Mouse (Mus musculus): ENCODE measurements at regions not wholly inside any gene's neighbourhood (a gene's known extent, or its start where the extent isn't known, plus 50 kb on each side); places are given as distances from the start of the nearest gene placed in this dataset.

- no peak for DNase-seq (ENCODE audit: low spot score in 2 of 2)
Measured at GRCm38 (mm10) chr4:55953701-55954100, 421.4 kb upstream of the Klf4 start.

DNA sequence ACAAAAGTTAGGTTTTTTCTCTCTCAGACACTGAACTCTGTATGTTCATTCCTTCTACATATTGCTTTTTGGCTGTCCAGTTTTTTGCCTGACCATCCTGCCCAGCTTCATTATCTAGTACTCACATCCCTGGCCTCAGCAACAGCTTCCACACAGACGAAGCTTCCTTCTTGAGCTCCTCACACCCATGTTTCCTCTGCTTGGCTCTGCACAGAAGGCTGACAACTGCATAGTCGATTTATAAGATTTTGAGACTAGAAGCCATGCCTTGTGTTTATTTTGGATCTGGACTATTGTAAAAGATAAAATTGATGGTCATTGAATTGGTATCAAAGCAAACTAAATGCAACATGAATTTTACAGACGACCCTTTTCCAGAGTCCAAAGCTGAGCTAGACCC is 420.0 kb upstream of the Klf4 start:
- no peak for DNase-seq (ENCODE audit: low spot score in 2 of 2)

GRCm38 (mm10) chr4:55941423-55941822 is 409.2 kb upstream of the Klf4 start:
- DNase-seq (ENCODE audit: low spot score in 2 of 2), result no peak

DNA sequence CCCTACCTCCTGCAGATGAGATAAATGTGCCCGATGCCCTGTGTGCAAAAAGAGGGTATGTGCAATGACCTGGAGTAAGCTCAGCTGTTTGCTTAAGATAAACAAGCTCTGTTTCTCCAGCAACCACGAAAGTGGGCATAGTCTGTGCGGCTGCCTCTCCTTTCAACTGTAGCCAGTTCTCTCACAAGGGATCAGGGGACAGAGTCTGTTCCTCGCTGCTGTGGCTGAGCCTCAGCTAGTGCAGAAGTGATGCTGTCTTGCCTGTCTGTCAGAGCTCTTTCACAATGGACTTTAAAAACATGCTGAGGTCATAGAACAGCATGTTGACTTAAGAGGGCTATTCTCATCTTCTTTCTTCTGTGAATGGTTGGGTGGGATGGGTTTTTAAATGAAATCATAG is 406.1 kb upstream of the Klf4 start:
- DNase-seq (ENCODE audit: low spot score in 2 of 2), result no peak

- no peak for DNase-seq (ENCODE audit: low spot score in 2 of 2)
Measured at GRCm38 (mm10) chr4:55937833-55938232, 405.6 kb upstream of the Klf4 start.

DNA sequence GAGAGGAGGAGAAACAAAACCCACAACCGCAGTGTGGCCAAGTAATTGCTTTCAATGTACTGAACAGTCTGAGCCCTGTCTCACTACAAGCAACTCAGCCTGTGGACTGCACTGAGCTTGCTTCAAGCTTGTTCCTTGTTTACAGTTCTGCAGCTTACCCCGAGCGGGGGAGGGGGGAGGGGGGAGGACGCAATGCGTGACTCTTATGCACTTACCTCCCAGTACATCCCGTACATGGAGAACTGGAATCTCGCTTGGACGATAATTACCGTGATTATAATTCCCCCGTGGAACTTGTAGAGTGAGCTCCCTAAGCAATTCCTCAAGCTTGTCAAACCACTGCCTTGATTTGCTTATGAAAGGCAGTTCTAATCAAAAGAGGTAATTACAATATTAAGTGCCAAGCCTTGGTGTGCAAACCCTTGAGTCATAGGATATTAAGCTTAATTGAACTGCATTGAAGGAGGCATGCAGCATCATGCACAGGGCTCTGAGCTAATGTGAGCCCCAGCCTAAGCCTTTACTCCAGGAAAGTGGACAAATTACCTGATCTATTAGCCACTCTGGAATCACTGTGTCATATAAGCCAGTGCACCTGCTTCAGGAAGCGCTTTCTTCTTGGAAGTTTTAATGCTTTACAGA is 397.0 kb upstream of the Klf4 start:
- no peak for DNase-seq (ENCODE audit: low spot score in 2 of 2)

DNA sequence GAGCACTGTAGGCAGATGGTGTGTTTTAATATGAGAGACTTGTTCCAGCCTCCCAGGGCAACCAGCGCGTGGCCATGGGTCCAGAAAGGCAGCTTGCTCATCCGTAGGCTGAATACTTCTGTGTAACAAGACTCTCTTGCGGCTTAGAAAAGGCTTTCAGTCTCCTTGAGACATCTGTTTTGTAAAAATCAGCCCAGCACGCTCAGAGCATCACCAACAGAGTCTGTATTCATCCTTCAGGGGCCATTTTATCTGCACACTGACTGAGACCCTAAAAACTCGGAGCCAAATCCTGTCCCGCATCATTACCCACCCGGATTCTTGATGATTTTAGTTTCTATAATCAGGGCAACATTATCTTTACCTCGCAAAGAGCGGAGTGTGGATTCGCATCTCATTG is 396.4 kb upstream of the Klf4 start:
- DNase-seq (ENCODE audit: low spot score in 2 of 2), result no peak

GRCm38 (mm10) chr4:55928196-55928595 is 395.9 kb upstream of the Klf4 start:
- no peak for DNase-seq (ENCODE audit: low spot score in 2 of 2)

GRCm38 (mm10) chr4:55927391-55927790 is 395.1 kb upstream of the Klf4 start:
- DNase-seq (ENCODE audit: low spot score in 2 of 2), result no peak

- DNase-seq (ENCODE audit: low spot score in 2 of 2), result no peak
Measured at GRCm38 (mm10) chr4:55924974-55925373, 392.7 kb upstream of the Klf4 start.

DNA sequence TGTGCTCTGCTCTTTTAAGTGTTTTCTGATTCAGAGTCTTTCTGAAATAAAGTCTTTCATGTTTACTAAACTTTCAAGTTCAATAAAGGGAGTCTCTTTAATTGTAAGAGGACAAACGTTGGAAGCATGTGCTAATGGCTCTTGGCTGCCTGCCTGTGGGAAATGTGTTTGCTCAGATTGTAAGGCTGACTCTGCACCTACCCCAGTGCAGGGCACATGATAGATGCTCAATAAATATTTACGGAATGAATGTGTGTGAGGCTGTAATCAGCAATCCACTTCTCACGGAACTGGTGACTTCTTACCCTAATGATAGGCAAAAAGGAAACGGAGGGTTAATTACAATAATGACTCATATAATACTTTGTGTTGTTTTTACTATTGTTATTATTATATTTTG is 389.0 kb upstream of the Klf4 start:
- DNase-seq (ENCODE audit: low spot score in 2 of 2), result no peak

- DNase-seq (ENCODE audit: low spot score in 2 of 2), result no peak
Measured at GRCm38 (mm10) chr4:55894116-55894885, 362.0 kb upstream of the Klf4 start.

- DNase-seq (ENCODE audit: low spot score in 2 of 2), result no peak
Measured at GRCm38 (mm10) chr4:55891656-55892055, 359.4 kb upstream of the Klf4 start.

DNA sequence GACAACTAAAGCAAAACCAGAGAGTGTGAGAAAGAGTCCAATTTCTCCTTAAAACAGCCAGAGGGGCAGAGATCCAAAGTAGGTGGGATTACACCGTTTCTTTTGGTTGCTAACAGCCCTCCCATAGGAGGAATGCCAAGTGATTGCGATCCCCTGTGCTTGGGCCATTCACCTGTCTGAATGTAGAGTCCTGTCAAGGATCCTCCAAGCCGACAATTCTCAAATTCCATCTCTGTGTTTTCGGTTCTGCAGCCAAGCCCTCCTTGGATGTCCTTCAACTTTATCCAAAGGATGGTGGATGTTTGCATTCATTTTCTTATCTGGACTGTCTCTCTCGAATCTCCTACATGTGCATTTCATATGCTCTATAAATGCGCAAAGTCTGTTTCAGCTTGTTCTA is 355.3 kb upstream of the Klf4 start:
- no peak for DNase-seq (ENCODE audit: low spot score in 2 of 2)

DNA sequence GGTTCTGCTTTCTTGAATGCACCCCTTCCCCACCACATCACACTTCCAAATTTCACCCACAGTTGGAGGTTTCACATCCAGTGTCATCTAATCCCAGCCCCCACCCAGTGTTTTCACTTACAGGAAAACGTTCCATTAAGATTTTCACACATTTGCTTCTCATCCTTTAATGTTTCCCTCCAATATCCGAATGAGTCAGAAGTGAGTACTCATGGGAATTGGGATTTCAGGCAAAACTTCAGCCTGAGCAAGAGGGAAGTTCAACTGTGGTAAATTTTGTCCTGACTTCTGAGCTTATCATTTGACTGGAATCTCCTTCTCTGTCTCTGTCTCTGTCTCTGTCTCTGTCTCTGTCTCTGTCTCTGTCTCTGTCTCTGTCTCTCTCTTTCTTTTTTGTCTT is 350.3 kb upstream of the Klf4 start:
- DNase-seq (ENCODE audit: low spot score in 2 of 2), result no peak

GRCm38 (mm10) chr4:55875304-55875703 is 343.0 kb upstream of the Klf4 start:
- peak in 1 of 2 experiments; percentile 22 for DNase-seq (ENCODE audit: low spot score in 2 of 2)

DNA sequence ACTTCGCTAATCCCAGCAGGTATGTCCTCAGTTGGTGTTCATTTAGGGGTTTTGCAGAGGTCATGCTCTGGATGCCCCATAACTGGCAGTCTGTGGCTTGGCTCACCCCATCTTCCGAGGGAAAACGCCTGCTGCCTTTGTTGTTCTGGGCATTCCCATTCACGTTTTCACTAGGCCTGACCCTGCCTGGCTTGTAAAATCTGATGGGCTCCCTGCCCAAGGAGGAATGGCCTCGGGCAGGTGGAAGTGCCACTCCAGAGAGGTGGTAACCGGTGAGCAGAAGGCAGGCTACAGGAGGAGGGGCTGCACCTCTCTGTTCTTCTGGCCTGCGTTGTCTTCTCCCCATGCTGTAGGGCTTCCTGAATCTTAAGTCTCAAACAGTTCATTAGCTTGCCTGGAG is 342.6 kb upstream of the Klf4 start:
- DNase-seq (ENCODE audit: low spot score in 2 of 2), result no peak

- no peak for DNase-seq (ENCODE audit: low spot score in 2 of 2)
Measured at GRCm38 (mm10) chr4:55874276-55874675, 342.0 kb upstream of the Klf4 start.

- DNase-seq (ENCODE audit: low spot score in 2 of 2), result no peak
Measured at GRCm38 (mm10) chr4:55860055-55860454, 327.8 kb upstream of the Klf4 start.

GRCm38 (mm10) chr4:55859211-55859761 is 327.0 kb upstream of the Klf4 start:
- no peak for DNase-seq (ENCODE audit: low spot score in 2 of 2)

DNA sequence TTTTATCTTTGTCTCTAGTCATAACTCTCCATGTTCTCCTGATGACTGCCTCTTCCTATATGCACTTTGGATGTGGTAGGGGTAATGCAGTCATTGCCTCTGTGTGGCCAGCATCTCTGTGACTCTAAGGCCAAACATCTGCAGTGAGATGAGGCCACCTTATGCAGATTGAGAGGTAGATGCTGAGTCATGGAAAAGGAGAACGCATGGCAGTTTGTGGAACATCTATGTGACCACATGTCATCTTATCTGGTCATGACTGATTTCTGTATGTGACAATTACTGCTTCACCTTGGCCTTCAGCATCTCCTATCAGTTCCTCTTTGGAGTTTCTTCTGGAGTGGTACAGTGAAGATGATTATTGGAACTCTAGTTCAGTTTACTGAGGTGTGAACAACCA is 319.2 kb upstream of the Klf4 start:
- no peak for DNase-seq (ENCODE audit: low spot score in 2 of 2)

- DNase-seq (ENCODE audit: low spot score in 2 of 2), result no peak
Measured at GRCm38 (mm10) chr4:55851027-55851426, 318.8 kb upstream of the Klf4 start.

Data from adrenal gland, adult 18-20 months (tissue).